Mouse (Mus musculus): Measurements from ENCODE around the gene Rxfp3. TPM values are rescaled to one million over a fixed set of nuclear protein-coding genes. Genes with fewer than 3 reads are reported as not detected.

Rxfp3 gene
- not detected in 2 replicates for polyA plus RNA-seq (2012; rRNA removed)

DNA sequence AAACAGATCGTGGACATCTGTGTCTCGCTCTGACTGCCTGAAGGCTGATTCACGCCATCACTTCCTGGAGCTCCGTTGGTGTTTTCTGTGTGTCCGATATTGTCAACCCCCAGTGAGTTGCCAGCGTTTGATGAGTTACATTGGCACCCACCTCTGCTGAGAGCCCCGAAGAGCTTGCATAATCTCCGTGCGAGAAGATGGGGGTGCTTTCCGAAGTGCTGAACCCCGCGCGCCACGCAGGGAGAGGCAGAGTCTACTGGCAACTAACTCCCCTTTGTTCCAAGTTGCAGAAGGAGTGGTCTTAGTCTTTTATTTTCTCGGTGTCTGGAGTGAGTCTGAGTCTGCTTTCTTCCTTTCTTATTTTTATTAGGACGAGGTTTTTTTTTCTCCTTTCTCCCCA lies at the start of gene Rxfp3:
TSS of gene Rxfp3 (minus strand) at position 281 of the 400 bp plus-strand sequence.
- Histone ChIP-seq H3K4me1 (ENCODE audit: control insufficient read depth, insufficient read depth, low read length) (peaks cover 14% of the 10 kb centered on the region), H3K4me3 (ENCODE audit: control insufficient read depth, low read depth, low read length) (no peak within 1 kb of the TSS), H3K27me3 (ENCODE audit: control insufficient read depth, insufficient read depth, low read length) (no peaks in the 10 kb centered on the region), H3K27ac (ENCODE audit: control insufficient read depth, insufficient read depth, low read depth, low read length) (no peak within 1 kb of the TSS), H3K36me3 (ENCODE audit: control insufficient read depth, insufficient read depth, low read length) (no peaks in the 10 kb centered on the region)
- TF ChIP-seq POLR2A (IDR thresholded peaks at IDR 0.05; ENCODE audit: control insufficient read depth, low read depth, low read length) (no peak), CTCF (IDR thresholded peaks at IDR 0.05; ENCODE audit: control insufficient read depth, insufficient read depth, insufficient replicate concordance, low read depth, low read length) (no peak)

DNA sequence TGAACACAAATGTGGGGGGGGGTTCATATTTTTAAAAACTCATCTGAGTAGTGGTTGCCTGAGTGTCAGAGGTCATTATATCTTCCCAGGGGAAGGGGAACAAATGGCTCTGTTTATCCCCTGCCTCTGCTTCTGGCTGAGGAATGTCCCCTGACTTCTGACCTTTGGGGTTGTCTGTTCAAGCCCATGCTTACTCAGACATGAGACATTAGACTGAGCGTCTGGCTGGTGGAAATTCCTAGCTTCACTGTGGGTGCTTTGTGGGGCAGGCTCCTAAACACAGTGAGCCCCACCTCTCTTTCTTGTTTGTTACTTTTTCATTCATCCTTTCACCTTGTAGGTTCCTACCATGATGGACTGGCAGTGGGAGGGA lies 47.2 kb upstream of the Rxfp3 start:
- Histone ChIP-seq H3K4me1 (ENCODE audit: control insufficient read depth, insufficient read depth, low read length) (no peaks in the 10 kb centered on the region), H3K27ac (ENCODE audit: control insufficient read depth, insufficient read depth, low read depth, low read length) (no peak overlapping the region), H3K27me3 (ENCODE audit: control insufficient read depth, insufficient read depth, low read length) (no peaks in the 10 kb centered on the region), H3K4me3 (ENCODE audit: control insufficient read depth, low read depth, low read length) (no peak overlapping the region), H3K36me3 (ENCODE audit: control insufficient read depth, insufficient read depth, low read length) (no peaks in the 10 kb centered on the region)
- TF ChIP-seq POLR2A (IDR thresholded peaks at IDR 0.05; ENCODE audit: control insufficient read depth, low read depth, low read length) = no peak
- no peak for TF ChIP-seq CTCF (IDR thresholded peaks at IDR 0.05; ENCODE audit: control insufficient read depth, insufficient read depth, insufficient replicate concordance, low read depth, low read length)

DNA sequence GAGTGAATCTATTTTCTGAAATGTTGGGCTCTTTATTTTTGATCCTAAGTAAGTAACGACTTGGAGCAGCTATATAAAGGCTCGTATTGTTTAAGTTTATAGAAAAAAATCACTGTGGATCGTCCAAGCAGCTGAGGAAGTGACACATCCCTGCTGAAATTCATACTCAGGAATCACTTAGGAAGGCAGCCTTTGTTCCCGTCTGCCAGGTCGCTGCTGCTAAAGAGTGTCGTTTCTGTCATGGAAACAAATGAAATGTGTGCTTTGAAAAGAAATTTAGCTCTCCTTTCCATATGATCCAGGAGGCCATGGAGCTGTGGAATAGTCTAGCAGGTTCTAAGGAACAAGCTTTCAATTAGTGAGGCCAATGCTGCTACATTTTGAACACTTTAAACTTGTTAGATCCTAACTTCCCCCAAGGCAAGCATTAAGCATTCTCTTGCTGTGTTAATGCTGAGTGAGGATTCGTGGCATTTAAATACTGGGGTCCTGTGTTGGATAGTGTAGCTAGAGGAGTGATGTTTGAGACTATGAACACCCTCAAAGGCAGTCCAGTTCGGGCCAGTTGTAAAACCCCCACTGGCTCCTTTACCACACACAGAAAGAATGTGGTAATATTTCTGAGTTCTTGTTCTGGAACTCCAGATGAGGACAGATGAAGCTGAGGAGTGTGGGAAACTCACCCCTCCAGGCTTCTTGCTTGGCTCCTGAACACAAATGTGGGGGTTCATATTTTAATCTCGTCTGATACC lies 46.6 kb upstream of the Rxfp3 start:
- no peaks in the 10 kb centered on the region for H3K36me3 ChIP-seq (ENCODE audit: control insufficient read depth, insufficient read depth, low read length)
- H3K27ac ChIP-seq (ENCODE audit: control insufficient read depth, insufficient read depth, low read depth, low read length) = no peak overlapping the region
- H3K4me1 ChIP-seq (ENCODE audit: control insufficient read depth, insufficient read depth, low read length) = no peaks in the 10 kb centered on the region
- no peaks in the 10 kb centered on the region for H3K27me3 ChIP-seq (ENCODE audit: control insufficient read depth, insufficient read depth, low read length)
- no peak overlapping the region for H3K4me3 ChIP-seq (ENCODE audit: control insufficient read depth, low read depth, low read length)
- TF ChIP-seq CTCF (IDR thresholded peaks at IDR 0.05; ENCODE audit: control insufficient read depth, insufficient read depth, insufficient replicate concordance, low read depth, low read length) (no peak), POLR2A (IDR thresholded peaks at IDR 0.05; ENCODE audit: control insufficient read depth, low read depth, low read length) (no peak)

DNA sequence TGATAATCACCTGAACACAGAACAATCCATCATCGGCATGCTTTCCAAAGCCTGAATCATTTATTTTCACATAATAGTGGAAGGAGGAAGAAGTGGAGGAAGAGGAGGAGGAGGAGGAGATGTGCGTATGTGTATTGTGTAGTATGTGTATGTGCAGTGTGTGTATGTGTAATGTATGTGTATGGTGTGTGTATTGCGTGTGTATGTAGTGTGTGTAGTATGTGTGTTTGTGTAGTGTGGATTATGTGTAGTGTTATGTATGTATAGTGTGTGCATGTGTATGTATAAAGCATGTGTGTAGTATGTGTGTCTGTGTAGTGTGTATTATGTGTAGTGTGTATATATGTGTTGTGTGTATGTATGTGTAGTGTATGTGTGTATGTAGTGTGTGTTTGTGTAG lies 45.9 kb upstream of the Rxfp3 start:
- Histone ChIP-seq H3K4me3 (ENCODE audit: control insufficient read depth, low read depth, low read length) (no peak overlapping the region), H3K27ac (ENCODE audit: control insufficient read depth, insufficient read depth, low read depth, low read length) (no peak overlapping the region), H3K36me3 (ENCODE audit: control insufficient read depth, insufficient read depth, low read length) (no peaks in the 10 kb centered on the region), H3K27me3 (ENCODE audit: control insufficient read depth, insufficient read depth, low read length) (no peaks in the 10 kb centered on the region), H3K4me1 (ENCODE audit: control insufficient read depth, insufficient read depth, low read length) (no peaks in the 10 kb centered on the region)
- TF ChIP-seq CTCF (IDR thresholded peaks at IDR 0.05; ENCODE audit: control insufficient read depth, insufficient read depth, insufficient replicate concordance, low read depth, low read length) = no peak
- no peak for TF ChIP-seq POLR2A (IDR thresholded peaks at IDR 0.05; ENCODE audit: control insufficient read depth, low read depth, low read length)

DNA sequence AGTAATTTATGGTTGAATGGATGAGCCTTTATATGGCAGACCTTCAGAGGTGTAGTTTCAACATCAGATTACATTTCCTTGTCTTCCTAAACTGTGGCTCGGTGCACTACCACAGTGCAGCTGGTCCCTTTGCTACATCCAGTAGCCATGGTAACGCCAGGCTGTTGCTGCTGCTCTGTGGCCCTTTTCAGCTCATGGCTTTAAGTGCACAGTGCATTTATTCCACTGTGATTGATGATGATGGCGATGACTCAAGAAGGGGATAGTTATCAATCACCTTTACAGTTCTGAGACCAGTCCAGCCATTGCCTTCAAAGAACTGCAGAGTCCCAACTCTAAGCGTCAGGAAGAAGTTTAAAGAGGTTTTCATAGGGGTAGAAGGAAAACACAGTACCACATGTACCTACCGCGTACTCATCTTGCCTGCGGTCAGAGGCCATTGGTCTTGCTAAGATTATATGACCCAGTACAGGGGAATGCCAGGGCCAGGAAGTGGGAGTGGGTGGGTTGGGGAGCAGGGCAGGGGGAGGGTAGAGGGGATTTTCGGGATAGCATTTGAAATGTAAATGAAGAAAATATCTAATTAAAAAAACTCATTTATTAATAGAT lies 45.3 kb upstream of the Rxfp3 start:
- Histone ChIP-seq H3K36me3 (ENCODE audit: control insufficient read depth, insufficient read depth, low read length) (no peaks in the 10 kb centered on the region), H3K4me3 (ENCODE audit: control insufficient read depth, low read depth, low read length) (no peak overlapping the region), H3K4me1 (ENCODE audit: control insufficient read depth, insufficient read depth, low read length) (no peaks in the 10 kb centered on the region), H3K27me3 (ENCODE audit: control insufficient read depth, insufficient read depth, low read length) (no peaks in the 10 kb centered on the region), H3K27ac (ENCODE audit: control insufficient read depth, insufficient read depth, low read depth, low read length) (no peak overlapping the region)
- no peak for TF ChIP-seq POLR2A (IDR thresholded peaks at IDR 0.05; ENCODE audit: control insufficient read depth, low read depth, low read length)
- no peak for TF ChIP-seq CTCF (IDR thresholded peaks at IDR 0.05; ENCODE audit: control insufficient read depth, insufficient read depth, insufficient replicate concordance, low read depth, low read length)

DNA sequence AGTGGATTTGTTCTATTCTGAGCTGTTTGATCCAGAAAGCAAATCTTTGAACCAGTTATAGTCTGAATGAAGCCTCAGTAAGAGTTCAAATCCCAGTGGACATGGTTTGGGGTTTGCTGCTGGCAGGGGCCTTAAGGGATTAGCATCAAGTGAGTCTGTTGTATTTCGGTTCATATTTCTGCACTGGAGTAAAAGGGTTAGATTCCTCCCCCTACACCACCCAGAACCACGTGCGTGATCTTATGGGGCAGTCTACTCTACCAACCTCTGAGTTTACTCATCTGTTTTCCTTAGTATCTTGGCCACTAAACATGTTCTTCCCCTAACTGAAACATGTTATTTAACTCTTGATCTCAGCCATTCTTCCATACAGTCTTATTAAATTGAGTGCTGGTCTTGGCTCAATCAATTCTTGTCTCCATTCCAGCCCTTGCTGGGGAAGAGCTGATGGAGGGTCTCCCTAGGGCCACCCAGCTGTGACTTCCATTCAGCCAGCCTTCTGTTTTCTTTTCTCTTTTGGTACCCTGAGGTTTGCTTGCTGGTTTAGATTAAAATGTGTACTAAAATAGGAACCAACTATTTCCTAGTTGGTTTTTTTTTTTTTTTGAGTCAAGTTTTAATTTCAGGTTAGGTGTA lies 38.1 kb upstream of the Rxfp3 start:
- Histone ChIP-seq H3K27ac (ENCODE audit: control insufficient read depth, insufficient read depth, low read depth, low read length) (no peak overlapping the region), H3K27me3 (ENCODE audit: control insufficient read depth, insufficient read depth, low read length) (no peaks in the 10 kb centered on the region)
- TF ChIP-seq CTCF (IDR thresholded peaks at IDR 0.05; ENCODE audit: control insufficient read depth, insufficient read depth, insufficient replicate concordance, low read depth, low read length) = no peak

DNA sequence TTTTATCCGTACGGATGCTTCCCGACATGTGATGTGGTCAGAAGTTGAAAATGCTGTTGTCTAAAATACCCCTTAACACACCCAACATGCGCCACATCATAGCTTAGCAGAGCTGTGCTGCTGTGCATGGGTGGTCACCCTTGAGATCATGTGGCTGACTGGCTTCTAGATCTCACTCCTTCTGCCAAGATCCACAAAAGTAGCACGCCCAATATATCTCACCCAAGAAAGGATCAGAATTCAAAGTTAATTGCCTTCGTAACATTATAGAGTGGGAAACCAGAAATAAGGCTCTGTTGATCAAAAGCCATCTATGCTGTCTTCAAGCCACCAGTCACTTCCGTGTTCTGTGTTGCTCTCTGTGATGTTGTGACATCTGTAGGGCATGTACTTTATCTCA lies 30.1 kb upstream of the Rxfp3 start:
- H3K27me3 ChIP-seq (ENCODE audit: control insufficient read depth, insufficient read depth, low read length) = no peaks in the 10 kb centered on the region
- TF ChIP-seq POLR2A (IDR thresholded peaks at IDR 0.05; ENCODE audit: control insufficient read depth, low read depth, low read length) = no peak
- TF ChIP-seq CTCF (IDR thresholded peaks at IDR 0.05; ENCODE audit: control insufficient read depth, insufficient read depth, insufficient replicate concordance, low read depth, low read length) = no peak
- no peak overlapping the region for H3K4me3 ChIP-seq (ENCODE audit: control insufficient read depth, low read depth, low read length)
- H3K36me3 ChIP-seq (ENCODE audit: control insufficient read depth, insufficient read depth, low read length) = no peaks in the 10 kb centered on the region
- H3K4me1 ChIP-seq (ENCODE audit: control insufficient read depth, insufficient read depth, low read length) = no peaks in the 10 kb centered on the region; the same call in 1 of the 2 replicates
- no peak overlapping the region for H3K27ac ChIP-seq (ENCODE audit: control insufficient read depth, insufficient read depth, low read depth, low read length)

More for the DNA sequence above, 38.1 kb upstream of the Rxfp3 start:
- Histone ChIP-seq H3K4me1 (ENCODE audit: control insufficient read depth, insufficient read depth, low read length) (no peaks in the 10 kb centered on the region), H3K4me3 (ENCODE audit: control insufficient read depth, low read depth, low read length) (no peak overlapping the region), H3K36me3 (ENCODE audit: control insufficient read depth, insufficient read depth, low read length) (no peaks in the 10 kb centered on the region)
